Comparison of ENCODE assay signal across 24 mouse cellular contexts in the genomic region with DNA sequence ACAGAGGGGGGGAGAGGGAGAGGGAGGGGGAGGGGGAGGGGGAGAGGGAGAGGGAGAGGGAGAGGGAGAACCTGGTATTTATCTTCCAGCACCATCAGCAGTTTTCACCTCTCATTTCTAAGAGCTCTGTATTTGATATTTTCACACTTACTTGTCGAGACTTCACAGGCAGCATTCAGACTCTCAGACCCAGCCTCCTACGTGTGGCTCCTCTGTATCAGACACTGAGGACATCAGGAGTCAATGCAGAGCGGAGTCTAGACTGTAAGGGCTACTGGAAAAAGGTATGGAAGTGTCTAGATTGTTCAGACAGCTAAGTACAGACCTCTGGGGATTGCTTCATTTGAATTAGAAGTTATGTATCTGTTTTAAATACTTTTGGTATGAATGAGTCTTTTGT. TPM values are rescaled to one million over a fixed set of nuclear protein-coding genes. Genes with fewer than 3 reads are reported as not detected.
A peak's percentile ranks its signal among the peaks of the same experiment; 100 is the strongest.
DNase-seq lines count a peak whose midpoint lies in the region; ATAC-seq and TF ChIP-seq lines count a peak whose summit lies in the region.
"Had no signal": no experiment of that assay in that cellular context is flagged by ENCODE, and none has a peak within 500 bp of the region (broad histone marks: within the 10 kb centered on the region; RNA-seq: fewer than 3 reads in every experiment).

No protein-coding gene starts in this region.

- no peak for DNase-seq in liver, embryonic 11.5 days (ENCODE audit: low spot score)
- DNase-seq in liver, postnatal 0 days, result no peak
- DNase-seq in brain, embryonic 14.5 days (ENCODE audit: low read depth), result peak; percentile 13
- DNase-seq in gastrocnemius, adult 2 months, result no peak
- no peak for DNase-seq in spleen, adult 12 weeks (ENCODE audit: low spot score)
- DNase-seq in heart, embryonic 10.5 days (ENCODE audit: low spot score), result no peak
- DNase-seq: adrenal gland, adult 2 months; adrenal gland, postnatal 25 days; cerebellum, adult 11-12 months; cerebellum, adult 9-10 months; cerebellum, postnatal 25 days; forebrain, postnatal 0 days; gastrocnemius, postnatal 25 days; heart, postnatal 10 days had no signal

- no peak overlapping the region for H3K4me2 ChIP-seq in liver, embryonic 11.5 days
- H3K4me2 ChIP-seq in liver, postnatal 0 days (ENCODE audit: low read depth, low read length), result no peak overlapping the region
- no peak overlapping the region for H3K4me2 ChIP-seq in liver, embryonic 15.5 days
- H3K4me2 ChIP-seq: embryonic facial prominence, embryonic 12.5 days; forebrain, embryonic 13.5 days; hindbrain, embryonic 13.5 days had no signal

- H3K9me3 ChIP-seq in liver, embryonic 11.5 days (ENCODE audit: control insufficient read depth, low read length), result no peaks in the 10 kb centered on the region
- no peaks in the 10 kb centered on the region for H3K9me3 ChIP-seq in liver, postnatal 0 days (ENCODE audit: low read length)
- no peaks in the 10 kb centered on the region for H3K9me3 ChIP-seq in liver, embryonic 15.5 days (replicated peaks)
- H3K9me3 ChIP-seq in heart, embryonic 10.5 days, result no peaks in the 10 kb centered on the region
- H3K9me3 ChIP-seq: embryonic facial prominence, embryonic 12.5 days; forebrain, embryonic 13.5 days; hindbrain, embryonic 13.5 days had no signal

- TF ChIP-seq POLR2A in brain, embryonic 14.5 days (IDR thresholded peaks at IDR 0.05; ENCODE audit: borderline replicate concordance, extremely low read depth, insufficient read depth, insufficient read length, poor library complexity, severe bottlenecking), result no peak

- no peak for TF ChIP-seq CTCF in liver, postnatal 0 days (IDR thresholded peaks at IDR 0.05; ENCODE audit: low read depth)
- TF ChIP-seq CTCF in brain, embryonic 14.5 days (IDR thresholded peaks at IDR 0.05; ENCODE audit: borderline replicate concordance, extremely low read depth, insufficient read depth, insufficient read length), result no peak
- no peak for TF ChIP-seq CTCF in gastrocnemius, adult 2 months (IDR thresholded peaks at IDR 0.05)

- intact Hi-C loops in gastrocnemius, adult 2 months (cut with DNase I), result no loop called here

- H3K36me3 ChIP-seq in liver, embryonic 11.5 days (ENCODE audit: control insufficient read depth, insufficient read depth, low read length), result no peaks in the 10 kb centered on the region; the same call in 1 of the 2 replicates
- no peaks in the 10 kb centered on the region; the same call in none of the 2 replicates for H3K36me3 ChIP-seq in liver, postnatal 0 days (replicated peaks; ENCODE audit: insufficient read depth, low read length)
- H3K36me3 ChIP-seq in liver, embryonic 15.5 days (replicated peaks), result 0 out of 2 replicates have a peak, but pooled peaks cover 8% of the 10 kb centered on the region
- H3K36me3 ChIP-seq in heart, embryonic 10.5 days, result peaks cover 3% of the 10 kb centered on the region; the same call in 1 of the 2 replicates
- H3K36me3 ChIP-seq: embryonic facial prominence, embryonic 12.5 days; hindbrain, embryonic 13.5 days had no signal

- no peaks in the 10 kb centered on the region for H3K27me3 ChIP-seq in liver, embryonic 11.5 days (replicated peaks; ENCODE audit: control insufficient read depth, insufficient read depth, low read length)
- no peaks in the 10 kb centered on the region for H3K27me3 ChIP-seq in liver, postnatal 0 days (ENCODE audit: insufficient read depth, low read length)
- no peaks in the 10 kb centered on the region for H3K27me3 ChIP-seq in liver, embryonic 15.5 days
- H3K27me3 ChIP-seq in heart, embryonic 10.5 days (ENCODE audit: insufficient read depth, poor library complexity, severe bottlenecking), result no peaks in the 10 kb centered on the region
- H3K27me3 ChIP-seq: CH12.LX; embryonic facial prominence, embryonic 12.5 days; forebrain, embryonic 13.5 days; hindbrain, embryonic 13.5 days had no signal

- H3K4me3 ChIP-seq in liver, embryonic 11.5 days (ENCODE audit: low read depth, low read length), result no peak overlapping the region
- no peak overlapping the region for H3K4me3 ChIP-seq in liver, postnatal 0 days (ENCODE audit: low read depth, low read length)
- no peak overlapping the region for H3K4me3 ChIP-seq in liver, embryonic 15.5 days (replicated peaks)
- no peak overlapping the region for H3K4me3 ChIP-seq in gastrocnemius, adult 2 months
- no peak overlapping the region for H3K4me3 ChIP-seq in heart, embryonic 10.5 days
- H3K4me3 ChIP-seq: embryonic facial prominence, embryonic 12.5 days; forebrain, embryonic 13.5 days; hindbrain, embryonic 13.5 days had no signal

- no peak overlapping the region for H3K27ac ChIP-seq in liver, embryonic 11.5 days (ENCODE audit: low read depth, low read length)
- H3K27ac ChIP-seq in liver, postnatal 0 days (ENCODE audit: low read depth), result no peak overlapping the region
- H3K27ac ChIP-seq in liver, embryonic 15.5 days (replicated peaks), result 0 out of 2 replicates have a peak overlapping the region, but pooled peaks have one; percentile 33
- no peak overlapping the region for H3K27ac ChIP-seq in gastrocnemius, adult 2 months
- H3K27ac ChIP-seq in heart, embryonic 10.5 days, result no peak overlapping the region
- H3K27ac ChIP-seq: embryonic facial prominence, embryonic 12.5 days; forebrain, embryonic 13.5 days; hindbrain, embryonic 13.5 days; hindbrain, postnatal 0 days had no signal

- peaks cover 2% of the 10 kb centered on the region; the same call in 1 of the 2 replicates for H3K4me1 ChIP-seq in liver, embryonic 11.5 days (replicated peaks; ENCODE audit: control insufficient read depth, insufficient read depth, low read length)
- no peaks in the 10 kb centered on the region for H3K4me1 ChIP-seq in liver, postnatal 0 days (ENCODE audit: insufficient read depth)
- peaks cover 19% of the 10 kb centered on the region for H3K4me1 ChIP-seq in liver, embryonic 15.5 days (replicated peaks)
- peaks cover 6% of the 10 kb centered on the region; the same call in 1 of the 2 replicates for H3K4me1 ChIP-seq in heart, embryonic 10.5 days
- H3K4me1 ChIP-seq: embryonic facial prominence, embryonic 12.5 days had no signal

- no peak for TF ChIP-seq EP300 in liver, postnatal 0 days (IDR thresholded peaks at IDR 0.05; ENCODE audit: low read depth)

- peak; percentile 68 for ATAC-seq in liver, embryonic 11.5 days (replicated peaks; ENCODE audit: low FRiP score)
- no peak for ATAC-seq in liver, postnatal 0 days
- peak; percentile 70 for ATAC-seq in liver, embryonic 15.5 days (ENCODE audit: insufficient read depth)
- ATAC-seq: forebrain, embryonic 13.5 days; forebrain, postnatal 0 days; hindbrain, postnatal 0 days had no signal

- WGBS in liver, embryonic 11.5 days, result 44% methylated on average over 3 of the region's 3 CpGs
- 66% methylated on average over 3 of the region's 3 CpGs for WGBS in liver, postnatal 0 days (ENCODE audit: insufficient replicate concordance)
- WGBS in liver, embryonic 15.5 days (ENCODE audit: insufficient replicate concordance), result 34% methylated on average over 3 of the region's 3 CpGs
- WGBS in heart, embryonic 10.5 days, result 40% methylated on average over 3 of the region's 3 CpGs

- no peak overlapping the region for H3K9ac ChIP-seq in liver, embryonic 11.5 days (ENCODE audit: low read depth, low read length)
- no peak overlapping the region for H3K9ac ChIP-seq in liver, postnatal 0 days (replicated peaks)
- H3K9ac ChIP-seq in liver, embryonic 15.5 days, result no peak overlapping the region
- H3K9ac ChIP-seq: embryonic facial prominence, embryonic 12.5 days; forebrain, embryonic 13.5 days; forebrain, postnatal 0 days; hindbrain, embryonic 13.5 days had no signal

RNA-seq across cellular contexts. Expression of a gene that starts 2.8 kb away (rescaled TPM):
- not detected in 2 replicates for polyA plus RNA-seq in liver, embryonic 11.5 days (2014; fragmentation: Nextera tagmentation; extraction: Ambion mirVana)
- not detected in 2 replicates for polyA plus RNA-seq in liver, postnatal 0 days (2015; fragmentation: Nextera tagmentation; extraction: Ambion mirVana)
- 0.57 and 1.8 TPM in 2 replicates for polyA plus RNA-seq in brain, embryonic 14.5 days (2012; rRNA removed)
- polyA plus RNA-seq in liver, embryonic 15.5 days (2015; fragmentation: Nextera tagmentation; extraction: Ambion mirVana), result not detected in 2 replicates
- not detected for total RNA-seq in gastrocnemius, adult 2 months (2021)
- not detected in 2 replicates for polyA plus RNA-seq in heart, embryonic 10.5 days (2016; fragmentation: Nextera tagmentation; extraction: Ambion mirVana)
- total RNA-seq: CH12.LX; gastrocnemius, adult 18-20 months; gastrocnemius, postnatal 25 days; granulocyte monocyte progenitor cell, adult 5-6 weeks; heart, postnatal 10 days; hematopoietic stem cell, adult 5-6 weeks had no signal
- polyA plus RNA-seq: adrenal gland, adult 2 months; heart, embryonic 14.5 days had no signal

RNA-seq across cellular contexts. Expression of a gene that starts 28.1 kb away (rescaled TPM):
- 18.3 and 20.3 TPM in 2 replicates for polyA plus RNA-seq in liver, embryonic 11.5 days (2014; fragmentation: Nextera tagmentation; extraction: Ambion mirVana)
- 10.3 and 12.0 TPM in 2 replicates for polyA plus RNA-seq in liver, postnatal 0 days (2015; fragmentation: Nextera tagmentation; extraction: Ambion mirVana)
- 9.5 and 12.6 TPM in 2 replicates for polyA plus RNA-seq in brain, embryonic 14.5 days (2012; rRNA removed)
- 9.6 and 11.4 TPM in 2 replicates for polyA plus RNA-seq in liver, embryonic 15.5 days (2015; fragmentation: Nextera tagmentation; extraction: Ambion mirVana)
- total RNA-seq in gastrocnemius, adult 2 months (2021), result 10 to 100 TPM in 1 of 2 experiments, 1 to 10 TPM in 1; 8.0 to 11.6 TPM
- polyA plus RNA-seq in heart, embryonic 10.5 days (2016; fragmentation: Nextera tagmentation; extraction: Ambion mirVana), result 17.0 and 17.9 TPM in 2 replicates
